12 mouse cellular contexts compared by ENCODE assay signal in genomic region chr10:40649634-40650033, GRCm38 (mm10). TPM values are rescaled to one million over a fixed set of nuclear protein-coding genes. Genes with fewer than 3 reads are reported as not detected.
DNase-seq lines count a peak whose midpoint lies in the region; ATAC-seq and TF ChIP-seq lines count a peak whose summit lies in the region.
"Had no signal": no experiment of that assay in that cellular context is flagged by ENCODE, and none has a peak within 500 bp of the region (broad histone marks: within the 10 kb centered on the region; RNA-seq: fewer than 3 reads in every experiment).

No protein-coding gene starts in this region.

- H3K9me3 ChIP-seq in stomach, postnatal 0 days (ENCODE audit: control insufficient read depth, low read length) = no peaks in the 10 kb centered on the region
- H3K9me3 ChIP-seq: hindbrain, embryonic 15.5 days; liver, embryonic 13.5 days had no signal

- WGBS in stomach, postnatal 0 days = 19% methylated on average over 4 of the region's 4 CpGs

- intact Hi-C loops in gastrocnemius, adult 2 months (cut with DNase I) = loop anchor here (10.0 kb wide), 1 partner anchor 235 kb away; the partner anchor contains the start of genes Cdc40 and Wasf1

- H3K4me3 ChIP-seq in gastrocnemius, adult 2 months = no peak overlapping the region
- no peak overlapping the region for H3K4me3 ChIP-seq in stomach, postnatal 0 days (ENCODE audit: low read depth, low read length)
- H3K4me3 ChIP-seq: hindbrain, embryonic 15.5 days; liver, embryonic 13.5 days had no signal

- DNase-seq in gastrocnemius, adult 2 months = no peak
- DNase-seq in gastrocnemius, postnatal 25 days = no peak
- DNase-seq in lung, postnatal 10 days = peak; percentile 14
- no peak for DNase-seq in lung, postnatal 4 days
- peak; percentile 8 for DNase-seq in c-Kit-positive CD71-negative TER-119-negative erythroid progenitor cells, embryonic 14.5 days (ENCODE audit: low read depth)
- no peak for DNase-seq in stomach, postnatal 0 days (ENCODE audit: low spot score)
- no peak for DNase-seq in kidney, postnatal 25 days
- DNase-seq: liver, embryonic 13.5 days; right cerebral cortex, adult 18-20 months had no signal

- H3K9ac ChIP-seq in stomach, postnatal 0 days (ENCODE audit: low read length) = no peak overlapping the region
- H3K9ac ChIP-seq: hindbrain, embryonic 15.5 days; liver, embryonic 13.5 days had no signal

- no peaks in the 10 kb centered on the region for H3K4me1 ChIP-seq in stomach, postnatal 0 days (replicated peaks; ENCODE audit: control insufficient read depth, insufficient read depth)
- H3K4me1 ChIP-seq: hindbrain, embryonic 15.5 days; liver, embryonic 13.5 days had no signal

- no peaks in the 10 kb centered on the region for H3K27me3 ChIP-seq in stomach, postnatal 0 days (ENCODE audit: control insufficient read depth, insufficient read depth, low read length)
- H3K27me3 ChIP-seq: hindbrain, embryonic 15.5 days; liver, embryonic 13.5 days had no signal

- no peak overlapping the region for H3K27ac ChIP-seq in gastrocnemius, adult 2 months
- no peak overlapping the region for H3K27ac ChIP-seq in stomach, postnatal 0 days (replicated peaks)
- H3K27ac ChIP-seq: hindbrain, embryonic 15.5 days; liver, embryonic 13.5 days had no signal

- no peak overlapping the region for H3K4me2 ChIP-seq in stomach, postnatal 0 days (replicated peaks; ENCODE audit: low read depth)
- H3K4me2 ChIP-seq: hindbrain, embryonic 15.5 days; liver, embryonic 13.5 days had no signal

- no peaks in the 10 kb centered on the region for H3K36me3 ChIP-seq in stomach, postnatal 0 days (ENCODE audit: control insufficient read depth, insufficient read depth, low read length)
- H3K36me3 ChIP-seq: hindbrain, embryonic 15.5 days; liver, embryonic 13.5 days had no signal

- no peak for TF ChIP-seq EP300 in stomach, postnatal 0 days (optimal IDR thresholded peaks at IDR 0.05)

- TF ChIP-seq CTCF in gastrocnemius, adult 2 months (IDR thresholded peaks at IDR 0.05) = peak; percentile 65
- peak; percentile 72 for TF ChIP-seq CTCF in stomach, postnatal 0 days (IDR thresholded peaks at IDR 0.05; ENCODE audit: low read depth)

- no peak for ATAC-seq in stomach, postnatal 0 days (ENCODE audit: low FRiP score, low TSS enrichment)
- no peak for ATAC-seq in erythroblast, adult 5-6 weeks (replicated peaks; ENCODE audit: low FRiP score, poor library complexity, severe bottlenecking)

RNA-seq across cellular contexts. Expression of gene Ddo, which starts 19.8 kb away (rescaled TPM):
- total RNA-seq in gastrocnemius, adult 2 months (2021) = 10 to 100 TPM; 21.5 to 36.9 TPM
- total RNA-seq in gastrocnemius, postnatal 25 days (2021) = 10 to 100 TPM; 24.1 to 25.4 TPM
- 2.8 TPM in 2 replicates for polyA plus RNA-seq in stomach, postnatal 0 days (2015; fragmentation: Nextera tagmentation; extraction: Ambion mirVana)
- not detected in 2 replicates for total RNA-seq in erythroblast, adult 5-6 weeks (2015; ENCODE audit: low replicate concordance)
- total RNA-seq in erythroblast, adult 5-6 weeks (2017; ENCODE audit: low replicate concordance) = not detected in 2 replicates
- total RNA-seq: ES-E14 had no signal
- polyA plus RNA-seq: liver, embryonic 13.5 days had no signal

RNA-seq across cellular contexts. Expression of gene Mettl24, which starts 33.4 kb away (rescaled TPM):
- total RNA-seq in gastrocnemius, adult 2 months (2021) = under 1 TPM; 0.31 to 0.86 TPM
- total RNA-seq in gastrocnemius, postnatal 25 days (2021) = under 1 TPM; 0.46 to 0.86 TPM
- polyA plus RNA-seq in stomach, postnatal 0 days (2015; fragmentation: Nextera tagmentation; extraction: Ambion mirVana) = 1.9 and 2.2 TPM in 2 replicates
- not detected in 2 replicates for total RNA-seq in erythroblast, adult 5-6 weeks (2015; ENCODE audit: low replicate concordance)
- total RNA-seq in erythroblast, adult 5-6 weeks (2017; ENCODE audit: low replicate concordance) = not detected in 2 replicates

Comparison
In these comparisons a context has a peak if more than half of its experiments do, and no peak if none do; other contexts are left out.
1. DNase-seq: peak in lung, postnatal 10 days (single experiment) and c-Kit-positive CD71-negative TER-119-negative erythroid progenitor cells, embryonic 14.5 days (single experiment); none in gastrocnemius, adult 2 months (single experiment), gastrocnemius, postnatal 25 days (single experiment), lung, postnatal 4 days (0 of 2), stomach, postnatal 0 days (single experiment) and kidney, postnatal 25 days (0 of 2).
2. RNA of gene Ddo, which starts 19.8 kb away (total RNA-seq): 21.5 to 36.9 TPM in gastrocnemius, adult 2 months and 24.1 to 25.4 TPM in gastrocnemius, postnatal 25 days; not detected in erythroblast, adult 5-6 weeks; every median in the first group is over 10 times any median in the second.